Mouse (Mus musculus) heart, embryonic 12.5 days (tissue): Measurements from ENCODE around the gene Dpf3. TPM values are rescaled to one million over a fixed set of nuclear protein-coding genes. Genes with fewer than 3 reads are reported as not detected.

Experiments used
- ATAC-seq: fragments of 200-750 bp; cut with Nextera tagmentation; 2 replicates; pipeline ENCODE4 v1.8.0; 2017; ENCODE audit warnings: moderate TSS enrichment, moderate library complexity; ENCODE audit not compliant: insufficient number of reproducible peaks, low FRiP score
- H3K27ac ChIP-seq: fragments of 300-500 bp; sonication (generic); 2 replicates; pipeline ENCODE4 v1.5.1; 2016; ENCODE audit warnings: mild to moderate bottlenecking, moderate library complexity; ENCODE audit not compliant: poor library complexity, severe bottlenecking
- H3K27me3 ChIP-seq: fragments of 300-500 bp; sonication (generic); replicated peaks from 2 replicates; pipeline ENCODE4 v1.6.1; 2016; ENCODE audit warnings: mild to moderate bottlenecking, moderate library complexity
- H3K36me3 ChIP-seq: fragments of 300-500 bp; sonication (generic); 2 replicates; pipeline ENCODE4 v1.6.1; 2016; ENCODE audit warnings: mild to moderate bottlenecking, moderate library complexity
- H3K4me1 ChIP-seq: fragments of 300-500 bp; sonication (generic); replicated peaks from 2 replicates; pipeline ENCODE4 v1.6.1; 2016; ENCODE audit warnings: mild to moderate bottlenecking
- H3K4me2 ChIP-seq: fragments of 300-500 bp; sonication (generic); 2 replicates; pipeline ENCODE4 v1.6.1; 2016; ENCODE audit warnings: mild to moderate bottlenecking, moderate library complexity
- H3K4me3 ChIP-seq: fragments of 300-500 bp; sonication (generic); 2 replicates; pipeline ENCODE4 v1.5.1; 2016; ENCODE audit warnings: mild to moderate bottlenecking
- H3K9ac ChIP-seq: fragments of 300-500 bp; sonication (generic); 2 replicates; pipeline ENCODE4 v1.6.1; 2016; ENCODE audit warnings: mild to moderate bottlenecking, moderate library complexity
- H3K9me3 ChIP-seq: fragments of 300-500 bp; sonication (generic); replicated peaks from 2 replicates; pipeline ENCODE4 v1.6.1; 2016; ENCODE audit warnings: mild to moderate bottlenecking, moderate library complexity
- WGBS: fragments of 180-500 bp; shearing (Covaris S2); methylation state at CpG from one replicate; pipeline ENCODE4 v1.1.7; 2016; 5-methylcytosine and 5-hydroxymethylcytosine counted together
- polyA plus RNA-seq: library from polyadenylated mRNA; unstranded; fragments of >200 nt; fragmentation: Nextera tagmentation; extraction: Ambion mirVana; gene quantifications from 2 replicates; pipeline ENCODE4 v1.2.1, GENCODE M21; 2016

Gene Dpf3
- polyA plus RNA-seq = 27.1 and 31.2 TPM in 2 replicates

- Histone ChIP-seq H3K4me1 (peaks cover 24% of the 10 kb centered on the region), H3K4me3 (peak within 1 kb of the TSS; percentile 82), H3K9ac (peak within 1 kb of the TSS; percentile 93), H3K27ac (peak within 1 kb of the TSS; percentile 89), H3K9me3 (no peaks in the 10 kb centered on the region; the same call in 1 of the 2 replicates), H3K36me3 (no peaks in the 10 kb centered on the region), H3K4me2 (peak within 1 kb of the TSS; percentile 95), H3K27me3 (no peaks in the 10 kb centered on the region)
- under 1% methylated on average over 31 of the region's 31 CpGs for WGBS
- peak; percentile 96 for ATAC-seq
Measured at GRCm38 (mm10) chr12:83487476-83487991, at the start of gene Dpf3. Dpf3 (minus strand) TSS chr12:83487716.

DNA sequence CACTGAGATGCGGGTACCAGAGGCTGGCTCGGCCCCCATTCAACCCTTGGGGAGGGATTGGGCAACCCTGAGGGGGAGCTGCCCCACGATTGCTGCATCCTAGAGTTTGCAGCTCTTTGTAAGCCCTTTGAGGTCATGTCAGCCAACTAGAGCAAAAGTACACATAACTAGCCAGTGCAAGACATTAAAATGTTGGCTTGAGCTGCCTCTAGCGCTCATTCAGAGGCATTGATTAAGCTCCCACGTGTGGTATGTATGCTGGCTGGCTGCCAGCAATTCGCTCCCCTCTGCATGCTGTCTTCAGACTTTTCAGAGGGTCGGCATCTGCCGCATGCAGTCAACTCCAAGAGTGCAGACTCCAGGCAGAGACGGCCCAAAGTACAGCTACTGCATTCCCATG lies 48.5 kb upstream of the Dpf3 start:
- Histone ChIP-seq H3K9ac (no peak overlapping the region), H3K4me1 (peaks cover 4% of the 10 kb centered on the region; the same call in 1 of the 2 replicates), H3K36me3 (peaks cover 87% of the 10 kb centered on the region), H3K4me2 (no peak overlapping the region), H3K27me3 (no peaks in the 10 kb centered on the region), H3K27ac (no peak overlapping the region), H3K4me3 (no peak overlapping the region), H3K9me3 (no peaks in the 10 kb centered on the region)
- WGBS = 62% methylated on average over 9 of the region's 9 CpGs
- no peak for ATAC-seq

DNA sequence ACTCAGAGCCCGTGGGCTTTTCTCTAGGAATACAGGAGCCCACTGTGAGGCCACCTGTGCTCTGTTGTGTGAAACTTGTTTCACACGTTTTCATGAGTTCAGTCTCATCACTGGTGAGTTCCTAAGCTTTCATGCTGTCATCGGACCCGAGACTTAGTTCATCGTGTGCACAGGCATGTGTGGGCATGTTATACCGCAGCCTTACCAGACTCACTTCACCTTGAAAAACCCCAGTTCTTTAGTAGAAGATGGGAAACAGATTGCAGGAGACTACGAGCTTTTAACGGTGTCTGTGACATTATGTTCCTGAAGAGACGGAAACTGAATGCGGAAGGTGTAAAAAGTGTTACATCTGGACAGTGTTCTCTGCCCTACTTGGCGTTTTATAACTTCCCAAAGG lies 47.9 kb upstream of the Dpf3 start:
- Histone ChIP-seq H3K9me3 (no peaks in the 10 kb centered on the region), H3K4me3 (no peak overlapping the region), H3K36me3 (peaks cover 82% of the 10 kb centered on the region), H3K9ac (no peak overlapping the region), H3K4me2 (no peak overlapping the region), H3K27ac (no peak overlapping the region), H3K4me1 (peaks cover 4% of the 10 kb centered on the region; the same call in 1 of the 2 replicates), H3K27me3 (no peaks in the 10 kb centered on the region)
- ATAC-seq = no peak
- WGBS = 88% methylated on average over 11 of the region's 11 CpGs

GRCm38 (mm10) chr12:83534190-83534589 lies 46.7 kb upstream of the Dpf3 start:
- Histone ChIP-seq H3K4me1 (peaks cover 4% of the 10 kb centered on the region; the same call in 1 of the 2 replicates), H3K4me2 (no peak overlapping the region), H3K27me3 (no peaks in the 10 kb centered on the region), H3K27ac (no peak overlapping the region), H3K36me3 (peaks cover 76% of the 10 kb centered on the region), H3K4me3 (no peak overlapping the region), H3K9ac (no peak overlapping the region), H3K9me3 (no peaks in the 10 kb centered on the region)
- WGBS = 62% methylated on average over 3 of the region's 3 CpGs
- no peak for ATAC-seq

GRCm38 (mm10) chr12:83532966-83533365 lies 45.5 kb upstream of the Dpf3 start:
- peaks cover 12% of the 10 kb centered on the region for H3K4me1 ChIP-seq
- H3K4me3 ChIP-seq = no peak overlapping the region
- no peaks in the 10 kb centered on the region for H3K27me3 ChIP-seq
- no peak overlapping the region for H3K27ac ChIP-seq
- no peak for ATAC-seq
- no peak overlapping the region for H3K9ac ChIP-seq
- H3K9me3 ChIP-seq = no peaks in the 10 kb centered on the region
- no peak overlapping the region for H3K4me2 ChIP-seq
- WGBS = 88% methylated on average over 3 of the region's 3 CpGs
- H3K36me3 ChIP-seq = peaks cover 69% of the 10 kb centered on the region

- no peak for ATAC-seq
- peaks cover 64% of the 10 kb centered on the region for H3K36me3 ChIP-seq
Measured at GRCm38 (mm10) chr12:83531992-83532391, 44.5 kb upstream of the Dpf3 start.

GRCm38 (mm10) chr12:83528665-83529064 lies 41.1 kb upstream of the Dpf3 start:
- Histone ChIP-seq H3K9ac (no peak overlapping the region), H3K36me3 (peaks cover 38% of the 10 kb centered on the region), H3K4me3 (no peak overlapping the region), H3K27me3 (no peaks in the 10 kb centered on the region), H3K4me2 (no peak overlapping the region), H3K9me3 (no peaks in the 10 kb centered on the region), H3K27ac (no peak overlapping the region), H3K4me1 (peaks cover 42% of the 10 kb centered on the region)
- 66% methylated on average over 5 of the region's 5 CpGs for WGBS
- no peak for ATAC-seq

More at GRCm38 (mm10) chr12:83531992-83532391, 44.5 kb upstream of the Dpf3 start:
- Histone ChIP-seq H3K4me1 (peaks cover 20% of the 10 kb centered on the region), H3K4me3 (no peak overlapping the region), H3K27me3 (no peaks in the 10 kb centered on the region), H3K9me3 (no peaks in the 10 kb centered on the region), H3K27ac (no peak overlapping the region), H3K4me2 (no peak overlapping the region), H3K9ac (no peak overlapping the region)
- WGBS = 88% methylated on average over 6 of the region's 6 CpGs

DNA sequence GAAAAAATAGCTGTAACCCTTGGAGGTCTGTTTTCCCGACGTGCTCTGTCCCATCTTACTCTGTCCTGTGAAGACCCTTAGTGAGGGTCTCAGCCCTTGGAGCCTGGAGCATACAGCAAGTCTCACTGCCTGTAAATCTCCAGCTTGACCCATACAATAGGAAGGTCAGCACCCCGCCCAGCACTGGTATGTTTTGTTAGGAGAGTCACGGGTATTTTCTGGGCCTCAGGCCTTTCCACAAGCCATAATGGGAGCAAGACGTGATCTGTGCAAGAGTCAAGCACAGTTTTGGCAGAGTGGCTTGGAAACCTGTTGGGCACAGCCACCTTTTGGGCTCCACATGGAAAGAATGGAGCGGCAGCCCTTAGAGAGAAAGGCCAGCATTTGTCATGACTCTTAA lies 40.3 kb upstream of the Dpf3 start:
- Histone ChIP-seq H3K36me3 (peaks cover 33% of the 10 kb centered on the region), H3K9ac (no peak overlapping the region), H3K27ac (no peak overlapping the region), H3K4me3 (no peak overlapping the region), H3K9me3 (no peaks in the 10 kb centered on the region), H3K4me1 (peaks cover 44% of the 10 kb centered on the region), H3K4me2 (no peak overlapping the region), H3K27me3 (no peaks in the 10 kb centered on the region)
- no peak for ATAC-seq
- 70% methylated on average over 6 of the region's 6 CpGs for WGBS

GRCm38 (mm10) chr12:83525822-83526544 lies 38.5 kb upstream of the Dpf3 start:
- whole genome bisulfite sequencing = 61% methylated on average over 18 of the region's 18 CpGs
- Histone ChIP-seq H3K36me3 (peaks cover 16% of the 10 kb centered on the region), H3K4me1 (peaks cover 55% of the 10 kb centered on the region), H3K4me2 (no peak overlapping the region), H3K4me3 (no peak overlapping the region), H3K27me3 (no peaks in the 10 kb centered on the region), H3K27ac (no peak overlapping the region; the same call in 1 of the 2 replicates), H3K9ac (no peak overlapping the region), H3K9me3 (no peaks in the 10 kb centered on the region)
- ATAC-seq = no peak

GRCm38 (mm10) chr12:83524329-83524728 lies 36.8 kb upstream of the Dpf3 start:
- Histone ChIP-seq H3K4me2 (no peak overlapping the region), H3K27me3 (no peaks in the 10 kb centered on the region), H3K36me3 (peaks cover 9% of the 10 kb centered on the region), H3K9ac (no peak overlapping the region), H3K27ac (0 out of 2 replicates have a peak overlapping the region, but pooled peaks have one; percentile 8), H3K9me3 (no peaks in the 10 kb centered on the region), H3K4me1 (peaks cover 56% of the 10 kb centered on the region), H3K4me3 (no peak overlapping the region)
- 68% methylated on average over 5 of the region's 5 CpGs for WGBS
- ATAC-seq = no peak

DNA sequence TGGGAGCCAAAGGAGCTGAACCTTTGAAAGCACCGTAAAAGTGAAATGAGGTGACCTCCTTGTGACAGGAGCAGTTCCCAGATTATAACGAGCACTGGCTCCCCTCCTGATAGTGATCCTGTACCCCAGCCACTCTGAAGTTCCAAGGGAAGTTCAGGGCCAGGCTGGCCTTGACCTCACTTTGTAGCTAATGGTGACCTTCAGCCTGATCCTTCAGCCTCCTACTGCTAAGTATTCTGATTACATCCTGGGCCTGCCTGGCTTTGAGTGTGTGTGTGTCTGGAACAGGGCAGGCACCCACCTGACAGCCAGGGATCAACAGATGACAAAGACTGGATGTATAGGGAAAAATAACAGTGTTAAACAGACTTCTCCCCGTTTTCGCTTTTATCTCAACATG lies 36.4 kb upstream of the Dpf3 start:
- no peaks in the 10 kb centered on the region for H3K27me3 ChIP-seq
- no peaks in the 10 kb centered on the region for H3K9me3 ChIP-seq
- no peak for ATAC-seq
- H3K36me3 ChIP-seq = peaks cover 6% of the 10 kb centered on the region
- 0 out of 2 replicates have a peak overlapping the region, but pooled peaks have one; percentile 59 for H3K27ac ChIP-seq
- peaks cover 56% of the 10 kb centered on the region for H3K4me1 ChIP-seq
- no peak overlapping the region for H3K4me2 ChIP-seq
- 78% methylated on average over 4 of the region's 4 CpGs for WGBS
- H3K9ac ChIP-seq = no peak overlapping the region
- H3K4me3 ChIP-seq = no peak overlapping the region
